Mouse (Mus musculus): ENCODE data around the gene Trim45.
A peak's percentile ranks its signal among the peaks of the same experiment; 100 is the strongest.

Trim45 gene

DNA sequence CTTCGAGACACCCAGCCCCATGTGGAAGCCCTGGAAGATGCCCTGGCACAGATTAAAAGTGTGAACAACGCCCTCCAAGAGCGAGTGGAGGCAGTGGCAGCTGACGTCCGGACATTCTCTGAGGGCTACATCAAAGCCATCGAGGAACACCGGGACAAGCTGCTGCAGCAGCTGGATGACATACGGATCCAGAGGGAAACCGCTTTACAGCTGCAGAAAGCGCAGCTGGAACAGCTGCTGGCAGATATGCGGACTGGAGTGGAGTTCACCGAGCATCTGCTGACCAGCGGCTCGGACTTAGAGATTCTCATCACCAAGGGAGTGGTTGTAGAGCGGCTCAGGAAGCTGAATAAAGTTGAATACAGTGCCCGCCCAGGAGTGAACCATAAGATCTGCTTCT lies 3.2 kb downstream of the Trim45 start:
- no peak for ATAC-seq (ENCODE audit: insufficient number of reproducible peaks, low FRiP score, low TSS enrichment)

DNA sequence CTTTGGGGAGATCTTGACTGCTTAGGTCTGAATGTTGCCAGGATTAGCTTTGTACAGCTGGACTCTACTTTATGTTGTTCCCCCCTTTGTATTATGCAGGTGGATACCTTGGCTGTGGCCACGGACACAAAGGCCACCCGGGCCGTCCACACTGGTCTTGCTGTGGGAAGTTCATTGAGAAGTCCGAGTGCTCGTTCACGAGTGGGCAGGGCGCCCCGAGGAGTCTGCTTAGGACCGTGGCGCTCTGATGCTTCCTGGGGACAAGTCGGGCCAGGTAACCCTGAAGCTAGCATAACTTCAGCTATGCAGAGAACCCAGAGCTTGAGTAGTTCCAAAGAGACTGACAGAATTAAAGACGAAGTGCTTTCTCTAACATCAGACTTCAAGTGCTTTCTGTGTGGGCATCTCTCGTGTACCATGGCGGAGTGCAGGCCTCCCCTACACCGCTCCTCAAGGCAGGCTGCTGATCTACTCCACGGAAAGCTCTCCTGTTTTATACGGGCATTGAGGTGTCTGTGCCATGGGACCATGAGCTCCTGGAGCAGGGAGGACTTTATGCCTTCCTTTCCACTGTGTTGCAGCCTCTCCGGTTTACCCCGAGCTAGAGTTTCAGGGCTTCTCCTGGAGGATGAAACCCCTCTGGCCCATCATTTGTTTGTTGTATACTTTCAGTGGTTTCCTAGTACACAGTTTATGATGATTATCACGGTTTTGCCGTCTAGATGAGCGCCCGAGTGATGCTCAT lies 9.5 kb downstream of the Trim45 start:
- ATAC-seq (ENCODE audit: insufficient number of reproducible peaks, low FRiP score, low TSS enrichment): no peak

DNA sequence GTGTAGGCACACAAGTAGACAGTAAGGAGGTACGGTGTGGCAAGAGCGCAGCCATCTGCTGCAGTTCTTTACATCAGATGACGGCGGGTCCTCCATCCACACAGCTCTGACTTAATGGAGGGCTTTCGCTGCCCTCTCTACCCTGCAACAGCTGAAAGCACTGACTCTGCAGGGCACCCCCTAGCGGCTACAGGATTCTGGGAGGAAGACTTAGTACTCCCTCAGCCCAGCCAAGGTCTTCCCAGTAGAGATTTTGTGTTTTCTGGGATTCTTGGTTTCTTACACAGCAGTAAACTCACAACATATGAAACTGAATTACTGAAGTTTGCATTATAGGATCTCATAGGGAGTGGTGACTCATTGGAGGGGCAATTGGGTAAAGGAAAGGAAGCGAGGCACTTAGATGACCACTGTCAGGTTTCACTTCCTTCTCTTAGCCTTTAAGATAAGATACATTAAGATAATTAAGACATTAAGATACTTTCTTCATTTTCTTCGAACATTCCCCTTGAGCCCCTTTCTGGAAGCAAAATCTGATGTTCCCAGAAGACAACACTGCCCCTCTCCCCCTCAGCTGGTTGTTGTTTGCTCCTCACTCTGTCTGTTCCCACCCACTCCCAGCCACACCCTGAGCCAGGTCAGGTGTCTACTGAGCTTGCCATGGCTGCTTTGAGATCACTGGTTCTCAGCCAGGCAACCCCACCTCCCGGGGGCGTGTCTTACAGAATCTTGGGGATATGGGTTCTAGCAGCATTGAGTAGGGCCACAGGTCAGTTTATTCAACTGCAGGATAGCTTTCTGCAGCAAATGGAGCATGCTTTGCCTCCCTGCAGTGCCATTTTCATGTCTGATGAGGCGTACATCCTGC lies 10.3 kb downstream of the Trim45 start:
- ATAC-seq (ENCODE audit: insufficient number of reproducible peaks, low FRiP score, low TSS enrichment): no peak

- no peak for ATAC-seq (ENCODE audit: insufficient number of reproducible peaks, low FRiP score, low TSS enrichment)
These were observed 13.5 kb downstream of the Trim45 start for GRCm38 (mm10) chr3:100935521-100935920.

- ATAC-seq (ENCODE audit: insufficient number of reproducible peaks, low FRiP score, low TSS enrichment): no peak
These were observed 14.2 kb downstream of the Trim45 start for GRCm38 (mm10) chr3:100936201-100936600.

GRCm38 (mm10) chr3:100938211-100938610 lies 16.2 kb downstream of the Trim45 start:
- ATAC-seq (ENCODE audit: insufficient number of reproducible peaks, low FRiP score, low TSS enrichment): no peak

GRCm38 (mm10) chr3:100940496-100941037 lies 18.6 kb downstream of the Trim45 start:
- ATAC-seq (ENCODE audit: insufficient number of reproducible peaks, low FRiP score, low TSS enrichment): no peak

- no peak for ATAC-seq (ENCODE audit: insufficient number of reproducible peaks, low FRiP score, low TSS enrichment)
These were observed 25.3 kb downstream of the Trim45 start for GRCm38 (mm10) chr3:100947286-100947685.

GRCm38 (mm10) chr3:100951531-100951930 lies 29.5 kb downstream of the Trim45 start:
- no peak for ATAC-seq (ENCODE audit: insufficient number of reproducible peaks, low FRiP score, low TSS enrichment)

GRCm38 (mm10) chr3:100954616-100955015 lies 32.6 kb downstream of the Trim45 start:
- ATAC-seq (ENCODE audit: insufficient number of reproducible peaks, low FRiP score, low TSS enrichment): no peak

DNA sequence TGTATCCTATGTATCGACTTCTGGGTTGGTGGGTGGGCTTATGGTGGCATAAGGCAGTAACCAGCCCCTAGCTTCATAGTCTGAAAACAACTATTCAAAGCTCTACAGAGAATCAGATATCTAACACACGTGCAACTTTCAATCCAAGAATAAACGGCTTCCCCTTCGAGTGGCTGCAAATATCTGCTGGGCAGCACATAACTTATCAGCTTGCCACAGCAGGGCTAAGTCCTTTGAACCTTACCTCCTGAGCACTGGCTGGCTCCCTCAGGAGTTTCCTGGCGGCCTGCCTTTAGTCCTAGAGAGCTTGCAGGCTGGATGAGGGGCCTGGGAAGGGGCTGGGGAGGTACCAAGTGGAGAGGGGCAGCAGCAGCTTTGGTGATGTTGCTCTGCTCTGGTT lies 39.0 kb downstream of the Trim45 start:
- ATAC-seq (ENCODE audit: insufficient number of reproducible peaks, low FRiP score, low TSS enrichment): no peak

DNA sequence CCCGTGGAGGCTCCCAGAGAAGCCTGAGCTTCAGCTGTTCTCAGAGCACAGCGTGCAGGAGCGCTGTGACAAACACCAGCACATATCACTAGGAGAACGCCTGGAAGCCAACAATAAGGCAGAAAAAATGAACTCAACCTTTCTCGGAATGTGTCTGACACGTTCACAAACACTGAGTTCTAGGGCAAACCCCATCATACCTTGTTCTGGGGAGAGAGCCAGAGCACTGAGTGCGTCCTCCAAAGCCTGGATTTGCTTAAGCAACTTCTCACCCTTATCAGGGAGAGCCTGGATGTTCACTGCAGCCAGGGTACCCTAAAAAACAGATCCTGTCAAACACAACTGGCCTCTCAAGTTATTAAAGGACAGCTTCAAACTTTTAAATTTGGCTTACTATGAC lies 39.5 kb downstream of the Trim45 start:
- ATAC-seq (ENCODE audit: insufficient number of reproducible peaks, low FRiP score, low TSS enrichment): no peak

GRCm38 (mm10) chr3:100963849-100964542 lies 42.0 kb downstream of the Trim45 start:
- ATAC-seq (ENCODE audit: insufficient number of reproducible peaks, low FRiP score, low TSS enrichment): no peak; the same call in 1 of the 2 replicates

DNA sequence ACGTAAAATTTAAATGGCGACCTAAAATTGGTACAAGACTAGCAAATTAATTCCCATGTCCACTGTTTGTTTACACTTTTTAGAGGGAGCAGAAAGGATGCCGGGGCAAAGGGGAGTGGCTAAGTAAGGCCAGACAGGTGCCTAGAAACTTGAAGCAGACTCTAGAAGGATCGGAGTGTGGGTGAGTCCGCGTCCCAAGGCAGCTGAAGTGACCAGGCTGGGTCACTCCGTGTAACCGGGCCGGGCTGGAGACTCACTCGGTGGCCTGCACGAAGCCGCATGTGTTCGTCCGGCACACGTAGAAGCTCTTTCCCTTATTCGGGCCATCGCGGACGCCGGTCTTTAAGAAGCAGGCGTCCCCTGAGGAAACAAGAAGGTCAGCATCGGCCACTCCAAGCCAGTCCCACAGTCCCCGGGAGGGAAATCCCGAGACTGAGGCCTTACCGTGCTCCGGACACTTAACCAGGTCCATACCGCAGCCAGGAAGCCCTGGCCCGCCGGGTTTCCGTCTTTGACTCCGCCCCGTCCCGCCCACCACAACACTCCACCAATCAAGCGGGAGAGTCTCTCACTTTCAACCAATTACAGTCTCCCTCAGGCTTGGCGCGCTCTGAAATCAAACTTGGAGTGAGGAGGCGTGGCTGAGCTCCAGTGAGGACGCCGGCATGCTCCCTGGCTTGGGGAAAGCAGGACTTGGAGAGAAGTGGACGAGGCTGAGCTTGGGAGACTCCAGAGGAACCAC lies 47.3 kb downstream of the Trim45 start, which contains the start of gene Ttf2:
Gene Ttf2 (minus strand): TSS at position 488 of the 742 bp plus-strand sequence.
- peak; percentile 97 for ATAC-seq (ENCODE audit: insufficient number of reproducible peaks, low FRiP score, low TSS enrichment)

GRCm38 (mm10) chr3:100973906-100974305 lies 51.9 kb downstream of the Trim45 start:
- ATAC-seq (ENCODE audit: insufficient number of reproducible peaks, low FRiP score, low TSS enrichment): no peak

DNA sequence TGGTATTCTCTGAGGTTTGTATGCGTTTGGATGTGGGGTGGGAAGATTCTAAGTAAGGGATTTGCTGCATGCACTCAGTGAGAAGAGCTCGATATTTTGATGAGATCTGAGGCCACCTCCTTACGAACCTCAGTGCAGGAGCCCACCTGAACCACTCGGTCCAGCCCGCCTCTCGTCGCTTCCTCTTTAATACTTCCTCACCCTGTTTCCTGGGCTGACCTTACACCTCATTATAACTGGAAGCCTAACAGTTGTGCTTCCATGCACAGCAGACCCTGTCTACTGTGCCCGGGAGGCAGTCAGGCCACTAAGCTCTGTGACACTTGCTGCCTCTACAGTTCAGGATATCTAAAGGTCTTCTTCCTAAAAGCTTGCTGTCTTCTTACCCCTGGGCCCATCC lies 57.3 kb downstream of the Trim45 start:
- ATAC-seq (ENCODE audit: insufficient number of reproducible peaks, low FRiP score, low TSS enrichment): no peak
